Mouse (Mus musculus) liver, adult 2 months (tissue): Measurements from ENCODE around the gene Pp2d1.

Experiments
- CTCF ChIP-seq: fragments of 200-500 bp; IDR thresholded peaks from 2 replicates; pipeline ENCODE4 v1.5.1; 2011; ENCODE audit warnings: low read depth, low read length, control low read depth
- POLR2A ChIP-seq: fragments of 200-500 bp; IDR thresholded peaks from 2 replicates; pipeline ENCODE4 v1.6.1; 2011; ENCODE audit warnings: low read length, control low read depth; ENCODE audit not compliant: insufficient read depth; ENCODE audit errors: extremely low read depth

DNA sequence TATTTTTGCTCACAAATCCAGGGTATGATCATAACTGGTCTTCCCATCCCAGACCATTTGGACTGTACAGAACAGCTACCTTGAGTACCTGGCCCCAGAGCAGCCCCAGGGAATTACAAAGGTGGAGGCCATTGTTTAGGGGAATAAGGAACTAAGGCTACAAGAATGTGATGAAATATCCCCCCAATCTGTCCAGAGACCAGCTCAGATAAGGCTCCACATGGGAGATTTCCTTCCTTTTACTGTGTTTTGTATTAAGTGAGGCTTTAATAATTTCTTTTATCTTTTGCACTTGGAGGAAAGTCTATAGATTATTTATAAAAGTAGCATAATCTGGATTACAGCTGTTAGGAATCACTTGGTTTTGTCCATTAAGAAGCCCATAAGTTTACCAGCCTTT is 70.6 kb downstream of the Pp2d1 start:
- TF ChIP-seq CTCF (no peak), POLR2A (no peak)
